Mouse (Mus musculus) E14TG2a.4 (cell line): ENCODE data around the gene Birc2.
"Not testable (repeated sequence)": the region's sequence is repeated elsewhere in the genome, so short reads cannot be mapped to it uniquely, and the experiment has no call there.

Source experiments
- CTCF ChIP-seq: conservative IDR thresholded peaks from 2 replicates; pipeline ENCODE4 v1.5.1; 2014; ENCODE audit warnings: low read length
- NANOG ChIP-seq: IDR thresholded peaks from 2 replicates; pipeline ENCODE4 v1.6.1; 2014; ENCODE audit warnings: borderline replicate concordance, low read length, mixed read lengths

DNA sequence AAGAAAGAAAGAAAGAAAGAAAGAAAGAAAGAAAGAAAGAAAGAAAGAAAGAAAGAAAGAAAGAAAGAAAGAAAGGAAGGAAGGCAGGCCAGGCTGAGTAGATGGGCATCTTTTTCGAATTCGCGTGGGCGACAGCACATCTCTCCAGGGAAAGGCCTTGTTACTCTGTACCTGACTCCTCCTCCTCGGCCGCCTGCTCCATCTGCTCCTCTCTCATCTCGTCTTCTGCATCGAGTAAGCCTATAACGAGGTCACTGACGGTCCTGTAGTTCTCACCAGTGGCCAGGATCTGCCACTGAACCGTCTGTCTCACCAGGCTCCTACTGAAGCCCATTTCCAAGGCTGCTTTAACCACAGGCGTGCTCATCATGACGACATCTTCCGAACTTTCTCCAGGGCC lies 17.3 kb upstream of the Birc2 start:
- TF ChIP-seq CTCF, NANOG: not testable (repeated sequence)
